Mouse (Mus musculus): Measurements from ENCODE around the gene Gm11077. TPM values are rescaled to one million over a fixed set of nuclear protein-coding genes. Genes with fewer than 3 reads are reported as not detected.

Gene Gm11077
- total RNA-seq, 2 experiments from 2014 or later: not detected

Other genes with a start within 250 kb of the Gm11077 start
- 10 to 100 TPM; 29.9 to 32.0 TPM for gene Aebp2, start 106.6 kb upstream of the Gm11077 start, total RNA-seq (2021)

All from gastrocnemius, postnatal 14 days (tissue).